Mouse (Mus musculus): Measurements from ENCODE around the gene Cinp.
"Not testable (repeated sequence)": the region's sequence is repeated elsewhere in the genome, so short reads cannot be mapped to it uniquely, and the experiment has no call there.

Gene Cinp

DNA sequence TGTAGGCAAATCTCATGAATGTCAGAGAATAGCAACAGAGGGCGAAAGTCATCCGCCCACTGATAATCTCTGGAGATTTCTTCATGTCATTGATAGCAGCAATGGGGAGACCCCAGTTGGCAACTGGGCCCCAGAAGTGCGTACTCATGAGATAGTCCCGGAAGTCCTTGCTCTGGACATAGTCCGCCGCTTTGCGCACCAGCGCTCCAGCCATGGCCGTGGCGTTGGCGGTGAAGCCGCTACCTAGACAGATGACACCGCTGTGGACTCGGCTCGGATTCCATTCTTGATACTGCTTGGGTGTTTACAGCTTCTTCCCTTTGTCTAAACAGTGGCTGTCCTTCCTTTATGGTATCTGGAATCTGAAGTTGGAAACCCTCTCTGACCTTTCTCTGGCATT, 30.3 kb downstream of the Cinp start:
- not testable (repeated sequence) for DNase-seq

GRCm38 (mm10) chr12:110857196-110857595, 31.7 kb downstream of the Cinp start:
- no peak for DNase-seq

DNA sequence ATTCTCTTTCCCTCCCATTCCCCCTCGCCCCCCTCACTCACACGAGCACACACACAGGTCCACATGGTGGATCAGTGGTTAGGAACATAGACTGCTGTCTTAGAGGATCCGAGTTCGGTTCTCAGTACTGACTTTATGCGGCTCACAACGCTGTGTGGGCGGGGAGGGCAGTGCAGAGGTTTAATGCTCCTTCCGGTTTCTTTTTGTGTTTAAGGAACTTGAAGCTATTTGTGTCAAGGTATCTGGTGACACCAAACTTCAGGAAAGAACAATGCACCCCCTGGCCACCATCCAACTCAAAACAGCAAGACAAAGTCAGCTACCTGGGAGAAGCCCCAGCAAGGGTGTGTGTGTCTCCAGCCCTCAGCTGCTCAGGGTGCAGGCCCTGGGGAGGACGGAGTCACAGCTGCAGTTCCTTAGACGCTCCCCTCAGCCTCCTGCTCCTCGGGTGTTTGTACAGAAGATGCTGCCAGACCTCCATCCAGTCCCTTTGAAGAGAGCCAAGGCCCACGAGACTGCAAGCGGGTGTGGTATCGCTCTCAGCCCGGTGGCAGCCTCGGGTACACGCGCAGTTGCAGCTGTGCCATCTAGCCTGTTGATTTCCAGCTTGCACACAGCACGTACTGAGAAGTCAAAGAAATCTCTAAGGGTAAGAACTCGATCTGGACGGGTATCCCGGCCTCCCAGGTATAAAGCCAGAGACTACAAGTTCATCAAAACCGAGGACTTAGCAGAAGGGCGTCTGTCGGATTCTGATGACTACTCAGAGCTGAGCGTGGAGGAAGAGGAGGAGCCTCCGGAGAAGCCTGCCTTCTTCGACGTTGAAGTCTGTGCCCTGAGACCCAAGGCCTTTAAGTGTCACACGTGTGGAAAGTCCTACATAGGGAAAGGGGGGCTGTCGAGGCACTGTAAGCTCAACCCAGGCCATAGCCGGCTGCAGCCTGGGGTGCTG, 33.9 kb downstream of the Cinp start:
- DNase-seq = no peak

DNA sequence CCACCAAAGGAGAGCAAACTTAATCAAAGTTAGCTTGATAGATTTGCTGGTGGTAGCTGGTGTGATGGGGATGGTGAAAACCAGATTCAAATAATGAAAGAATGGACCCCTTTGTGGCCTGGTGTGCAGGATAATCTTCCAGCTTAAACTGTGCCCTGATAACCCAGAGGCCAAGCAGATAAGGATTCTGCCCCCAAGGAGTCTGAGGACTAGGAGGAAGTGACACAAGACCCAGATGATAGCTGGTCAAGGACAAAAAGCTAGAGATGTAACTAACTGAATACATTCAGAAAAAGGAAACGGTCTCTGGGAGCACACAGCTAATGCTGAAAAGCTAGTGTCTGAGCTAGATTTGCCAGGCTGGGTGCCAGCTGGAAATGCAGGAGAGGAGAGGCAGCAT, 37.0 kb downstream of the Cinp start:
- no peak for DNase-seq

DNA sequence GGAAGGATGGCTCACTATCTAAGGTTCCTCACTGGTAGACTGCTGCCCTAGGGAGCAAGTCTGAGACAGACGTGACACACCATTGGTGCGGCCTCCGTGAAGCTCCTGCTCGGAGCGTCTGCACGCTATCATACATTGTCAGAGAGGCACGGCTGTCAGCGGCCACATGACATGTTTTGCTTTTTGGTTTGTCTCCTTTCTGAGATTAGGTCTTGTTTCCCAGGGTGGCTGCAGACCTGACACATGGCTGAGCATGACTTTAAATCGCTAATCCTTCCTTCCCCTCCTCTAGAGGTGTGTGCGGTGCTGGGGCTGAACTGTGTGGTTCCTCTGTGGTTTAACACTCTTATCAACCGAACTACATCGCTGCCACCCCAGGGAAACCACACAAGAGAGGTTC, 37.5 kb downstream of the Cinp start:
- no peak for DNase-seq

GRCm38 (mm10) chr12:110850929-110851256, 38.1 kb downstream of the Cinp start:
- DNase-seq = no peak

GRCm38 (mm10) chr12:110850010-110850928, 38.7 kb downstream of the Cinp start, which contains the start of gene Zfp839:
Zfp839 (plus strand) TSS chr12:110850253.
- peak; percentile 83 for DNase-seq

DNA sequence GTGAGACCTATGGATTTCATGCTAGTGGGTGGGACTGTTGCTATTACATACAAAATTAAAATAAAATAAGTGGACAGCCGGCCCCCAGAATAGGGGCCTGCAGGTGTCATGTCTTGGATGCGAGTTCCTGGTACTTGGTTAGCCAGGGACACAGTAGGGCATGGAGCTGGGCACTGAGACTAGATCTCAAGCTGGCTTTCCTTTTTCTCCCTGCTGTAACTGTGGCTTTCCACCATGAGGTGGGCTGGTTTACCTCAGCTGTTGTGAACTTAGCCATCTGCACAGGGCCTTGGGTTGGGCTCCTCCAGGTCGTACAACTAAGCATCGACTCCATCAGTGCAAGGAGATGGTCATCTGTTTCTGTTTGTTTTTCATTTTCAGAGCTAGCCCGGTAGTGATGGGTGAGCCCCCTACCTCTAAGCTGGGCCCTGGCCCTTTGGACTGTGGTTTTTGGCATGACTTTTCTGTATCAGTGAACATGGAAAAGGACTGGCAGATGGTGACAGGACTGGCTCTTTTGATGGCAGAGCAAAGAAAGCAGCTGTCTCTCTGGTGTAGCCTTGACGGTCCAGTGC, 42.7 kb downstream of the Cinp start:
- no peak for DNase-seq

- peak; percentile 89 for DNase-seq
Observed at GRCm38 (mm10) chr12:110845131-110845880, 43.6 kb downstream of the Cinp start.

- DNase-seq = no peak
Observed at GRCm38 (mm10) chr12:110844227-110845130, 44.5 kb downstream of the Cinp start.

DNA sequence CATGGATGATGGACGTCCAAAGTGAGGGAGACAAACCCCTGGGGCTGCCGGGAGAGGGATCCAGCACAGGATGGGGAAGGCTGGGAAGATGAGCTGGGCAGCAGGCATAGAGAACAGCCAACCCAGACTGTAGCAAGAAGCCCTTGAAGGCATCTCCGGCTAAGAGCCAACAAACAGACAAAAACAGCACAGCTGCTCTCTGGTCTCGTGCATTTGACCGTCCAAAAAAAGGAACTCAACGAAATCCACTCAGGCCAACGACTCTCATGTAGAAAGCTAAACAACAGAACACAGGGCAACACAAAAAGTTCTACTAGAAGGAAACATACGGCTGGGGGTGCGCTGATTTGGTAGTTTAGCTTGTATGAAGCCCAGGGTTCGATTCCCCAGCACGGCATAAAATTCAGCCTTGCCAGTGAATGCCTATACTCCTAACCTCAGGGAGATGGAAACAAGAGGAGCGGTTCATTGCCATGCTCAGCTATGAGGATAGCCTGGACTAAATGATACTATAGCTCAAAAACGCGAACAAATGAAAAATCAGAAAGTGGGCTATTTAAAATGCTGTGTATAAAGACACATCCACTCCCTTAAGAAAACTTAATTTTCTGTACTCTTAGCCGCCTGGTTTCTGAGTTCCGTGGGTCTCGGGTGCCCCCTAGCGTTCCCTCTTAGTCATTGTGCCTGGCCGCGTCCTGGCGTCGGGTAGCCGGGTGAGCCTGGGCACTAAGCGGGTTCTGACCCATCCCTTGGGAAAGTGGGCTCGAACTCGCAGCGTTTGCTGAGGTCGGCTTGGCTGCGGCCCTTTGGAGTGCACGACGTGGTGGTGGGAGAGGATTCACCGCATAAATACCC, 45.5 kb downstream of the Cinp start:
- DNase-seq = no peak

DNA sequence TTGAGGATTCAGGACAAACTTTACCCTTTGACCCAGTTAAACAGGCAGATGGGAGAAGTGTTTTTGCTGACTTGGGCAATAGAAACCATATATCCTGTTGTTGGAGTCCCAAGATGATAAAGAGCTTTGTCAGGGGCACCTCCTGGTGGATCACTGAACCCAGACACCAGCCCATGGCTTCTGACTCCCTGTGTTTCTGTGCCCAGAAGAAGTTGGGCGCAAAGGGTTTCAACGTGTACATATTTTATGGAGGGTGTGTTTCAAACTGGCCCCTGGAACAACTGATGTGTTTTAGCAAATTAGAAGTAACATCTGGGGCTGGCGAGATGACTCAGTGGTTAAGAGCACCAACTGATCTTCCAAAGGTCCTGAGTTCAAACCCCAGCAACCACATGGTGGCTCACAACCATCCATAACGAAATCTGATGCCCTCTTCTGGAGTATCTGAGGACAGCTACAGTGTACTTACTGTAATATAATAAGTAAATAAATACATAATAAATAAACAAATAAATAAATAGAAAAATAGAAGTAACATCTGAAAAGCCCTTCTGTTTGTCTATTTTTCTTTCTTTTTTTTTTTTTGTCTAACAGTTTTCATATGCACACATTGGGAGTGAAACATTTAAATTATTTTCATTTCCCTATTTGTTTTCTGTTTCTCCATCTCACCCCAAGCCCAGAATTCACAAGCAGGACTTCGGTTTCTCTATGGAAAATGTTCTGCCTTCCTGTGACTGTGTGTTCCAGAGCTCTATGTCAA, 47.0 kb downstream of the Cinp start:
- no peak for DNase-seq

GRCm38 (mm10) chr12:110840348-110841198, 48.4 kb downstream of the Cinp start, which contains the start of gene Mok:
Mok (minus strand) TSS chr12:110840939.
- DNase-seq = peak; percentile 93

DNA sequence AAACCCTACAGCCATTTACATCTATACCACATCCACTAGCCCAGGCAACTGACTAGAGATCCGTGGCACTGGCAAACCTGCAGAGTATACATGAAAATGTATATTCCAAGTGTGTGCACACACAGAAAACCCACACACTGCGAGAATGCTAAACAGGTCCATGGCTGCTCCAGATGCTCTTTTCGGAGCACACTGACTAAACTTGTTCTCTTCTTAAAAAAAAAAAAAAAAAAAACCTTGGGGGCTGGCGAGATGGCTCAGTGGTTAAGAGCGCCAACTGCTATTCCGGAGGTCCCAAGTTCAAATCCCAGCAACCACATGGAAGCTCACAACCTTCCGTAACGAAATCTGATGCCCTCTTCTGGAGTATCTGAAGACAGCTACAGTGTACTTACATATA, 51.1 kb downstream of the Cinp start:
- no peak for DNase-seq

GRCm38 (mm10) chr12:110837192-110837841, 51.6 kb downstream of the Cinp start:
- no peak for DNase-seq

- no peak for DNase-seq
Observed at GRCm38 (mm10) chr12:110836729-110837128, 52.2 kb downstream of the Cinp start.

DNA sequence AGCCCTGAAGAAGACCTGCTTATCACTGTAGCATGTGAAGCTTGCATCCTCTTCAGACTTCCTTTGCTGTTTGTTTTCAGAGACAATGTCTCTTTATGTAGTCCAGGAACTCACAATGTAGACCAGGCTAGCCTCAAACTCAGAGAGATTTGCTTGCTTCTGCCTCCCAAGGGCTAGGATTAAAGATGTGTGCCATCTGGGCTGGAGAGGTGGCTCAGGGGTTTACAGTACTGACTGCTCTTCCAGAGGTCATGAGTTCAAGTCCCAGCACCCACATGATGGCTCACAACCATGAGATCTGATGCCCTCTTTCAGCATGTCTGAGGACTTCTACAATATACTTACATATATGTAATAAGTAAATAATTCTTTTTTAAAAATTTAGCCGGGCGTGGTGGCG, 53.8 kb downstream of the Cinp start:
- no peak for DNase-seq
